Mouse (Mus musculus) bone marrow, adult 2 months (tissue): ENCODE results near the gene Ryr3.

Experiments used
- CTCF ChIP-seq: fragments of 200-500 bp; IDR thresholded peaks from 2 replicates; pipeline ENCODE4 v1.5.1; 2011; ENCODE audit warnings: low read length, control low read depth; ENCODE audit not compliant: control insufficient read depth, insufficient read depth
- POLR2A ChIP-seq: fragments of 200-500 bp; IDR thresholded peaks from 2 replicates; pipeline ENCODE4 v1.6.1; 2011; ENCODE audit warnings: low read depth, mild to moderate bottlenecking, control low read depth, low read length, borderline replicate concordance; ENCODE audit not compliant: control insufficient read depth

GRCm38 (mm10) chr2:113115248-113115896, 101.5 kb downstream of the Ryr3 start:
- TF ChIP-seq POLR2A (no peak), CTCF (no peak)
